Mouse (Mus musculus) olfactory bulb, adult 2 months (tissue): ENCODE data around the gene Mphosph9. TPM values are rescaled to one million over a fixed set of nuclear protein-coding genes. Genes with fewer than 3 reads are reported as not detected.

Experiments used
- H3K27ac ChIP-seq: fragments of 200-500 bp; 2 replicates; pipeline ENCODE4 v1.5.1; 2012; ENCODE audit warnings: low read depth, low read length; ENCODE audit not compliant: insufficient read depth
- H3K4me1 ChIP-seq: fragments of 200-500 bp; 2 replicates; pipeline ENCODE4 v1.6.1; 2012; ENCODE audit warnings: low read length; ENCODE audit not compliant: control insufficient read depth, insufficient read depth
- H3K4me3 ChIP-seq: fragments of 200-500 bp; 2 replicates; pipeline ENCODE4 v1.5.1; 2012; ENCODE audit warnings: mild to moderate bottlenecking, low read depth, low read length, moderate library complexity; ENCODE audit not compliant: insufficient read depth
- CTCF ChIP-seq: fragments of 200-500 bp; IDR thresholded peaks from 2 replicates; pipeline ENCODE4 v1.5.1; 2012; ENCODE audit warnings: low read depth, mild to moderate bottlenecking, low read length, moderate library complexity; ENCODE audit not compliant: insufficient read depth
- POLR2A ChIP-seq: fragments of 200-500 bp; IDR thresholded peaks from 2 replicates; pipeline ENCODE4 v1.6.1; 2012; ENCODE audit warnings: mild to moderate bottlenecking, low read depth, low read length, moderate library complexity; ENCODE audit not compliant: insufficient read depth
- WGBS: fragments of 180-500 bp; shearing (Covaris S2); methylation state at CpG from one replicate; pipeline ENCODE4 v1.1.7; 2018; 5-methylcytosine and 5-hydroxymethylcytosine counted together
- polyA plus RNA-seq: library from polyadenylated mRNA; stranded (reverse); fragments of >200 nt; gene quantifications from 2 replicates; pipeline ENCODE4 v1.2.4, GENCODE M21; 2012; ENCODE audit warnings: low replicate concordance; ENCODE audit not compliant: missing spikeins, insufficient read depth, insufficient read length

Mphosph9 gene
- polyA plus RNA-seq, 1 experiment = not detected

GRCm38 (mm10) chr5:124205809-124206380, 121.9 kb downstream of the Mphosph9 start:
- no peak for TF ChIP-seq CTCF
- TF ChIP-seq POLR2A = no peak
- WGBS = 42% methylated on average over 5 of the region's 5 CpGs
- Histone ChIP-seq H3K4me3 (no peak overlapping the region), H3K4me1 (peaks cover 63% of the 10 kb centered on the region), H3K27ac (peak overlapping the region; percentile 72; the same call in 1 of the 2 replicates)

- 73% methylated on average over 9 of the region's 9 CpGs for WGBS
- Histone ChIP-seq H3K4me3 (no peak overlapping the region), H3K27ac (peak overlapping the region; percentile 72), H3K4me1 (peaks cover 58% of the 10 kb centered on the region)
- no peak for TF ChIP-seq POLR2A
- no peak for TF ChIP-seq CTCF
Observed at GRCm38 (mm10) chr5:124205211-124205610, 122.6 kb downstream of the Mphosph9 start.

GRCm38 (mm10) chr5:124204127-124204794, 123.5 kb downstream of the Mphosph9 start:
- no peak overlapping the region for H3K27ac ChIP-seq
- no peak for TF ChIP-seq CTCF
- no peak for TF ChIP-seq POLR2A
- WGBS = 94% methylated on average over 9 of the region's 9 CpGs
- H3K4me3 ChIP-seq = no peak overlapping the region
- H3K4me1 ChIP-seq = peaks cover 60% of the 10 kb centered on the region

- H3K4me1 ChIP-seq = peaks cover 57% of the 10 kb centered on the region
- 91% methylated on average over 4 of the region's 4 CpGs for WGBS
- H3K27ac ChIP-seq = no peak overlapping the region
- no peak for TF ChIP-seq CTCF
- TF ChIP-seq POLR2A = no peak
- H3K4me3 ChIP-seq = no peak overlapping the region
Observed at GRCm38 (mm10) chr5:124203251-124203650, 124.5 kb downstream of the Mphosph9 start.

GRCm38 (mm10) chr5:124202071-124202470, 125.7 kb downstream of the Mphosph9 start:
- 84% methylated on average over 4 of the region's 4 CpGs for WGBS
- H3K27ac ChIP-seq = no peak overlapping the region
- TF ChIP-seq POLR2A (no peak), CTCF (no peak)

GRCm38 (mm10) chr5:124201564-124201963, 126.2 kb downstream of the Mphosph9 start:
- Histone ChIP-seq H3K27ac (no peak overlapping the region), H3K4me3 (no peak overlapping the region), H3K4me1 (peaks cover 51% of the 10 kb centered on the region)
- WGBS = 85% methylated on average over 2 of the region's 2 CpGs
- TF ChIP-seq CTCF (no peak), POLR2A (no peak)

More at GRCm38 (mm10) chr5:124202071-124202470, 125.7 kb downstream of the Mphosph9 start:
- Histone ChIP-seq H3K4me1 (peaks cover 51% of the 10 kb centered on the region), H3K4me3 (no peak overlapping the region)

Other genes with a start within 250 kb of the Mphosph9 start
- not detected in 2 replicates for gene Abcb9, start 232.2 kb downstream of the Mphosph9 start, polyA plus RNA-seq
- not detected in 2 replicates for gene Ogfod2, start 215.7 kb downstream of the Mphosph9 start, polyA plus RNA-seq
- gene Arl6ip4, start 211.9 kb downstream of the Mphosph9 start, polyA plus RNA-seq = not detected in 2 replicates
- 145 TPM in 1 of 2 replicates, not detected in the other for gene Pitpnm2, start 78.2 kb downstream of the Mphosph9 start, polyA plus RNA-seq
- not detected in 2 replicates for gene 2810006K23Rik, start 117 bp upstream of the Mphosph9 start, polyA plus RNA-seq
- not detected in 2 replicates for gene Cdk2ap1, start 35.1 kb upstream of the Mphosph9 start, polyA plus RNA-seq
- gene Sbno1, start 98.0 kb upstream of the Mphosph9 start, polyA plus RNA-seq = 263 and 488 TPM in 2 replicates
- gene Kmt5a, start 112.0 kb upstream of the Mphosph9 start, polyA plus RNA-seq = 371 TPM in 1 of 2 replicates, not detected in the other
- not detected in 2 replicates for gene Rilpl2, start 150.4 kb upstream of the Mphosph9 start, polyA plus RNA-seq
- not detected in 2 replicates for gene Snrnp35, start 155.2 kb upstream of the Mphosph9 start, polyA plus RNA-seq
- gene Rilpl1, start 203.4 kb upstream of the Mphosph9 start, polyA plus RNA-seq = not detected in 2 replicates
- not detected in 2 replicates for gene Tmed2, start 212.7 kb upstream of the Mphosph9 start, polyA plus RNA-seq
- not detected in 2 replicates for gene Ddx55, start 224.9 kb upstream of the Mphosph9 start, polyA plus RNA-seq